Mouse (Mus musculus) spleen, postnatal 14 days (tissue): ENCODE data around the gene Myo18b.

Experiments used
- DNase-seq, 2 experiments: peaks; one replicate each; pipeline ENCODE4 v3.0.0; 2021 to 2022; ENCODE audit warnings: low spot score in 2 of 2

Gene Myo18b

GRCm38 (mm10) chr5:112895674-112896654 is at the start of gene Myo18b:
Gene Myo18b, minus strand, starts transcription at chr5:112896362.
- no peak for DNase-seq

GRCm38 (mm10) chr5:112945925-112946324 is 49.8 kb upstream of the Myo18b start:
- DNase-seq: no peak

GRCm38 (mm10) chr5:112942244-112942643 is 46.1 kb upstream of the Myo18b start:
- DNase-seq: no peak

- no peak for DNase-seq
These were observed 44.8 kb upstream of the Myo18b start for GRCm38 (mm10) chr5:112941001-112941400.

- no peak for DNase-seq
These were observed 40.5 kb upstream of the Myo18b start for GRCm38 (mm10) chr5:112936632-112937031.

- no peak for DNase-seq
These were observed 39.3 kb upstream of the Myo18b start for GRCm38 (mm10) chr5:112935436-112935835.

GRCm38 (mm10) chr5:112932878-112933567 is 36.9 kb upstream of the Myo18b start:
- no peak for DNase-seq

- no peak for DNase-seq
These were observed 35.7 kb upstream of the Myo18b start for GRCm38 (mm10) chr5:112931901-112932300.

- no peak for DNase-seq
These were observed 32.2 kb upstream of the Myo18b start for GRCm38 (mm10) chr5:112928201-112928881.

GRCm38 (mm10) chr5:112925422-112925821 is 29.3 kb upstream of the Myo18b start:
- no peak for DNase-seq

- no peak for DNase-seq
These were observed 28.6 kb upstream of the Myo18b start for GRCm38 (mm10) chr5:112924806-112925205.

GRCm38 (mm10) chr5:112923841-112924240 is 27.7 kb upstream of the Myo18b start:
- no peak for DNase-seq

- DNase-seq: no peak
These were observed 25.8 kb upstream of the Myo18b start for GRCm38 (mm10) chr5:112921914-112922313.

GRCm38 (mm10) chr5:112910381-112910780 is 14.2 kb upstream of the Myo18b start:
- DNase-seq: no peak

GRCm38 (mm10) chr5:112908169-112908614 is 12.0 kb upstream of the Myo18b start:
- no peak for DNase-seq

GRCm38 (mm10) chr5:112907504-112907903 is 11.3 kb upstream of the Myo18b start:
- DNase-seq: no peak

- DNase-seq: no peak
These were observed 2.6 kb downstream of the Myo18b start for GRCm38 (mm10) chr5:112893462-112894060.

- no peak for DNase-seq
These were observed 3.8 kb downstream of the Myo18b start for GRCm38 (mm10) chr5:112892411-112892810.

GRCm38 (mm10) chr5:112888651-112889050 is 7.5 kb downstream of the Myo18b start:
- no peak for DNase-seq

- no peak for DNase-seq
These were observed 9.3 kb downstream of the Myo18b start for GRCm38 (mm10) chr5:112886687-112887491.
